Mouse (Mus musculus): ENCODE measurements around the gene Smg8. TPM values are rescaled to one million over a fixed set of nuclear protein-coding genes. Genes with fewer than 3 reads are reported as not detected.
A peak's percentile ranks its signal among the peaks of the same experiment; 100 is the strongest.

Smg8 gene
- total and polyA plus RNA-seq, 2 experiments from 2014 or later = 17.7 to 24.2 TPM

GRCm38 (mm10) chr11:87087142-87087541 is 568 bp upstream of the Smg8 start:
- Histone ChIP-seq H3K9ac (replicated peaks; ENCODE audit: low read length, poor library complexity, severe bottlenecking) (no peak overlapping the region), H3K27ac (ENCODE audit: low read depth, low read length) (no peak overlapping the region), H3K27me3 (ENCODE audit: insufficient read depth, low read length) (no peaks in the 10 kb centered on the region), H3K4me2 (ENCODE audit: low read depth, low read length, poor library complexity, severe bottlenecking) (peak overlapping the region; percentile 95), H3K9me3 (ENCODE audit: low read length) (no peaks in the 10 kb centered on the region), H3K4me3 (ENCODE audit: low read depth, low read length) (peak overlapping the region; percentile 77), H3K4me1 (ENCODE audit: insufficient read depth, low read length) (peaks cover 15% of the 10 kb centered on the region), H3K36me3 (ENCODE audit: insufficient read depth, low read length) (peaks cover 10% of the 10 kb centered on the region; the same call in 1 of the 2 replicates)
- no peak for ATAC-seq (ENCODE audit: low FRiP score)
- 60% methylated on average over 2 of the region's 2 CpGs for WGBS
- DNase-seq (ENCODE audit: low spot score) = no peak
- no peak for TF ChIP-seq CTCF (IDR thresholded peaks at IDR 0.05)

- TF ChIP-seq CTCF (IDR thresholded peaks at IDR 0.05) = no peak
- no peak for DNase-seq (ENCODE audit: low spot score)
- no peak for ATAC-seq (ENCODE audit: low FRiP score)
- 91% methylated on average over 13 of the region's 13 CpGs for WGBS
- peaks cover 15% of the 10 kb centered on the region for H3K4me1 ChIP-seq (ENCODE audit: insufficient read depth, low read length)
- H3K4me3 ChIP-seq (ENCODE audit: low read depth, low read length) = peak overlapping the region; percentile 77; the same call in 1 of the 2 replicates
- H3K4me2 ChIP-seq (ENCODE audit: low read depth, low read length, poor library complexity, severe bottlenecking) = peak overlapping the region; percentile 95
- no peaks in the 10 kb centered on the region for H3K9me3 ChIP-seq (ENCODE audit: low read length)
- no peak overlapping the region for H3K27ac ChIP-seq (ENCODE audit: low read depth, low read length)
- peaks cover 22% of the 10 kb centered on the region; the same call in 1 of the 2 replicates for H3K36me3 ChIP-seq (ENCODE audit: insufficient read depth, low read length)
- no peak overlapping the region for H3K9ac ChIP-seq (replicated peaks; ENCODE audit: low read length, poor library complexity, severe bottlenecking)
- H3K27me3 ChIP-seq (ENCODE audit: insufficient read depth, low read length) = no peaks in the 10 kb centered on the region
Measured at GRCm38 (mm10) chr11:87085461-87085860, 1.1 kb downstream of the Smg8 start.

- H3K9me3 ChIP-seq (ENCODE audit: low read length) = no peaks in the 10 kb centered on the region
- no peak overlapping the region for H3K4me3 ChIP-seq (ENCODE audit: low read depth, low read length)
- TF ChIP-seq CTCF (IDR thresholded peaks at IDR 0.05) = no peak
- peaks cover 27% of the 10 kb centered on the region; the same call in 1 of the 2 replicates for H3K36me3 ChIP-seq (ENCODE audit: insufficient read depth, low read length)
- no peaks in the 10 kb centered on the region for H3K27me3 ChIP-seq (ENCODE audit: insufficient read depth, low read length)
- H3K27ac ChIP-seq (ENCODE audit: low read depth, low read length) = no peak overlapping the region
- no peak overlapping the region for H3K9ac ChIP-seq (replicated peaks; ENCODE audit: low read length, poor library complexity, severe bottlenecking)
- no peak for ATAC-seq (ENCODE audit: low FRiP score)
- peaks cover 15% of the 10 kb centered on the region for H3K4me1 ChIP-seq (ENCODE audit: insufficient read depth, low read length)
- DNase-seq (ENCODE audit: low spot score) = no peak
- WGBS = 89% methylated on average over 1 of the region's 1 CpGs
- H3K4me2 ChIP-seq (ENCODE audit: low read depth, low read length, poor library complexity, severe bottlenecking) = no peak overlapping the region
Measured at GRCm38 (mm10) chr11:87083712-87084111, 2.9 kb downstream of the Smg8 start.

- peak; percentile 46 for TF ChIP-seq CTCF (IDR thresholded peaks at IDR 0.05)
- peak within 1 kb of the TSS; percentile 96 for H3K27ac ChIP-seq (ENCODE audit: low read depth, low read length)
- ATAC-seq (ENCODE audit: low FRiP score) = peak; percentile 96
- under 1% methylated on average over 43 of the region's 43 CpGs for WGBS
- peaks cover 11% of the 10 kb centered on the region; the same call in 1 of the 2 replicates for H3K36me3 ChIP-seq (ENCODE audit: insufficient read depth, low read length)
- H3K9me3 ChIP-seq (ENCODE audit: low read length) = no peaks in the 10 kb centered on the region
- H3K27me3 ChIP-seq (ENCODE audit: insufficient read depth, low read length) = no peaks in the 10 kb centered on the region
- 0 out of 2 replicates have a peak, but pooled peaks cover 2% of the 10 kb centered on the region for H3K4me1 ChIP-seq (ENCODE audit: insufficient read depth, low read length)
- H3K4me2 ChIP-seq (ENCODE audit: low read depth, low read length, poor library complexity, severe bottlenecking) = peak within 1 kb of the TSS; percentile 52
- peak within 1 kb of the TSS; percentile 57 for H3K4me3 ChIP-seq (ENCODE audit: low read depth, low read length)
- peak within 1 kb of the TSS; percentile 93 for H3K9ac ChIP-seq (replicated peaks; ENCODE audit: low read length, poor library complexity, severe bottlenecking)
- peak; percentile 97 for DNase-seq (ENCODE audit: low spot score)
Measured at GRCm38 (mm10) chr11:87073866-87074440, 12.6 kb downstream of the Smg8 start, which contains the start of gene Gdpd1. Gene Gdpd1 (minus strand): TSS chr11:87074062.

- peak; percentile 67 for ATAC-seq (ENCODE audit: low FRiP score)
- Histone ChIP-seq H3K27ac (ENCODE audit: low read depth, low read length) (peak overlapping the region; percentile 96), H3K4me2 (ENCODE audit: low read depth, low read length, poor library complexity, severe bottlenecking) (peak overlapping the region; percentile 52), H3K27me3 (ENCODE audit: insufficient read depth, low read length) (no peaks in the 10 kb centered on the region), H3K4me1 (ENCODE audit: insufficient read depth, low read length) (0 out of 2 replicates have a peak, but pooled peaks cover 2% of the 10 kb centered on the region), H3K36me3 (ENCODE audit: insufficient read depth, low read length) (peaks cover 11% of the 10 kb centered on the region; the same call in 1 of the 2 replicates), H3K9ac (replicated peaks; ENCODE audit: low read length, poor library complexity, severe bottlenecking) (peak overlapping the region; percentile 93), H3K9me3 (ENCODE audit: low read length) (no peaks in the 10 kb centered on the region), H3K4me3 (ENCODE audit: low read depth, low read length) (peak overlapping the region; percentile 57)
- peak; percentile 78 for DNase-seq (ENCODE audit: low spot score)
- under 1% methylated on average over 24 of the region's 24 CpGs for WGBS
- TF ChIP-seq CTCF (IDR thresholded peaks at IDR 0.05) = peak; percentile 61
Measured at GRCm38 (mm10) chr11:87073343-87073865, 13.2 kb downstream of the Smg8 start.

- ATAC-seq (ENCODE audit: low FRiP score) = no peak
- Histone ChIP-seq H3K4me3 (ENCODE audit: low read depth, low read length) (no peak overlapping the region), H3K36me3 (ENCODE audit: insufficient read depth, low read length) (peaks cover 29% of the 10 kb centered on the region), H3K27me3 (ENCODE audit: insufficient read depth, low read length) (no peaks in the 10 kb centered on the region), H3K9ac (replicated peaks; ENCODE audit: low read length, poor library complexity, severe bottlenecking) (no peak overlapping the region), H3K27ac (ENCODE audit: low read depth, low read length) (no peak overlapping the region), H3K4me1 (ENCODE audit: insufficient read depth, low read length) (no peaks in the 10 kb centered on the region), H3K9me3 (ENCODE audit: low read length) (no peaks in the 10 kb centered on the region), H3K4me2 (ENCODE audit: low read depth, low read length, poor library complexity, severe bottlenecking) (no peak overlapping the region)
- WGBS = 77% methylated on average over 3 of the region's 3 CpGs
- TF ChIP-seq CTCF (IDR thresholded peaks at IDR 0.05) = no peak
- DNase-seq (ENCODE audit: low spot score) = peak; percentile 2
Measured at GRCm38 (mm10) chr11:87062087-87062486, 24.5 kb downstream of the Smg8 start.

Measured in midbrain, postnatal 0 days (tissue).